Mouse (Mus musculus): Measurements from ENCODE around the gene Tmem178. TPM values are rescaled to one million over a fixed set of nuclear protein-coding genes. Genes with fewer than 3 reads are reported as not detected.

Tmem178 gene
- total and polyA plus RNA-seq, 3 experiments, result not detected

DNA sequence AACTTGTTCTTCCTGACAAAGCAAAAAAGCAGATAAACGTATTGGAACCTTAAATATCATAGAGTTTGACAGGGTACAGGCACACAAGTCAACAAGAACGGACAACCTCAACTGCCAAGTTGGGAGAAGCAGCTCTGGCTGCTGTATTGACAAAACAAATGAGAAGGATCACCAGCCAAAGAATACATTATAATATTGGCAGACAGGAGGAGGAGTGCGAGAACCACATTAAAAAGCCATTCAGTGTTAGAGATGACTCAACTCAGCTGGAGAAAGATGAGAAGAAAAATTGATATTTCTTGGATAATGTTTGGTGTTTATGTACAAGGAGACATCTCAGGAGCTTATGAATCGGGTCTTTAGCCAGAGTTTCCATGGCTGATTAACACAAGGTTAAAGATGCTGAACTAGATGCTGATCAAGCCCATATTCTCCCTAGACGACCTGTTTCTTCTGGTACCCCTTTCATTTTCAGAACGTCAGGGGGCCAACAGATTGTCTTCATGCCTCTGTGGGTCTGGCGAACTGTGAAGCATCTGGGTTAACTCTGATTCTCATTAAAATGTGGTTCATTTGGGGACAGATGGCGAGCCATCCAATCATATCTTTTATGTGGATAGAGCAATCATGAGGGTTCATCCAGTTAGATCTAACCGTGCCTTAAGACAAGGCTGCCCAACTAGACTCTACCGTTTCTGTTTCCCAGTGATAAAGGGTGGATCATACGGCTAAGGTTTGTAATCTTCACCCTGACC lies 41.1 kb upstream of the Tmem178 start:
- Histone ChIP-seq H3K4me1 (ENCODE audit: insufficient read depth, low read depth, low read length) (no peaks in the 10 kb centered on the region), H3K36me3 (replicated peaks) (no peaks in the 10 kb centered on the region), H3K9me3 (replicated peaks) (0 out of 2 replicates have a peak, but pooled peaks cover 3% of the 10 kb centered on the region), H3K27me3 (ENCODE audit: insufficient read depth, low read length) (no peaks in the 10 kb centered on the region), H3K4me3 (ENCODE audit: low read depth, low read length) (no peak overlapping the region)
- ATAC-seq (ENCODE audit: extremely low read depth, insufficient number of reproducible peaks, low FRiP score, poor library complexity, severe bottlenecking) (no peak), DNase-seq (ENCODE audit: low spot score) (no peak)
- TF ChIP-seq GATA2 (IDR thresholded peaks at IDR 0.05; ENCODE audit: borderline replicate concordance, low read depth, low read length) (no peak), POLR2AphosphoS5 (IDR thresholded peaks at IDR 0.05; ENCODE audit: insufficient replicate concordance, low read depth, low read length) (no peak), CTCF (IDR thresholded peaks at IDR 0.05; ENCODE audit: low read depth, low read length) (no peak), GATA1 (IDR thresholded peaks at IDR 0.05; ENCODE audit: borderline replicate concordance, low read length) (no peak), TAL1 (conservative IDR thresholded peaks at IDR 0.05; ENCODE audit: low read depth, low read length) (no peak)

DNA sequence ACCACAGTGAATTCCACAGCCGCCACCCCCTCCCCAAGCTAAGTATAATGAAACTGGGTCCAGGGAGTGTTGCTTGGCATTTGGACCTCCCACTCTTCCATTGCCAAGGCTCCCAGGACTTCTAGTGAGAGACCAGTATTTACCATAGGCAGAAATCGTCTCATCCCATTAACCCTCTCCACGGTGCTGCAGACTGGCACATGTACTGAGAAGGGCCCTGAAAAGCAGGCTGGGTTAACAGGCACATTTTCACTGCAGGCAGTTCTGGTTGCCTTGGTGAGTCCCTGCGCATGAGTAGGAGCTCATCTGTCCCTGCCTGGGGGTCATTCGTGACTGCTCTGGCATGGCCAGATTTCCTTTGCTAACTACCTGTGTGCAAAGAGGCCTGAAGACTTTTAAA lies 40.4 kb upstream of the Tmem178 start:
- ATAC-seq (ENCODE audit: extremely low read depth, insufficient number of reproducible peaks, low FRiP score, poor library complexity, severe bottlenecking) (no peak), DNase-seq (ENCODE audit: low spot score) (no peak)
- Histone ChIP-seq H3K4me1 (ENCODE audit: insufficient read depth, low read depth, low read length) (no peaks in the 10 kb centered on the region), H3K9me3 (replicated peaks) (0 out of 2 replicates have a peak, but pooled peaks cover 4% of the 10 kb centered on the region), H3K27me3 (ENCODE audit: insufficient read depth, low read length) (no peaks in the 10 kb centered on the region), H3K36me3 (replicated peaks) (no peaks in the 10 kb centered on the region), H3K4me3 (ENCODE audit: low read depth, low read length) (no peak overlapping the region)
- TF ChIP-seq GATA1 (IDR thresholded peaks at IDR 0.05; ENCODE audit: borderline replicate concordance, low read length) (no peak), GATA2 (IDR thresholded peaks at IDR 0.05; ENCODE audit: borderline replicate concordance, low read depth, low read length) (no peak), CTCF (IDR thresholded peaks at IDR 0.05; ENCODE audit: low read depth, low read length) (no peak), POLR2AphosphoS5 (IDR thresholded peaks at IDR 0.05; ENCODE audit: insufficient replicate concordance, low read depth, low read length) (no peak), TAL1 (conservative IDR thresholded peaks at IDR 0.05; ENCODE audit: low read depth, low read length) (no peak)

DNA sequence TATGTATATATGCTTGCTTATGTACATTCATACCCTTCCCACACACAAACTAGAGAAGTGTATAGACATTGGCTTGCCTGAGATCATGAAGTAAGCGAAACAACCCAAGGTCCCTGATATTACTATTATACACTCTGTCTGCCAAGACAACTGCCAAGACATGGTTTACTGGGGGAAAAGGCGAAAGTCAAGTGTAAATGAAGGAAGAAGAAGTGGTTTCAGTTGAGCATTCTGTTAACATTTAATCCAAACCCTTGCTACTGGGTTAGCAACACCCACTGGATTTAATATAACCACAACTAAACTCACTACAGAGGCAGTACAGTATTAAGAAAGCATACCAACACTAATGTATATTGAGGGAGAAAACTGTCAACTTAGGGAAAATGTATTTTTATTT lies 28.8 kb upstream of the Tmem178 start:
- no peaks in the 10 kb centered on the region for H3K27me3 ChIP-seq (ENCODE audit: insufficient read depth, low read length)
- no peaks in the 10 kb centered on the region for H3K4me1 ChIP-seq (ENCODE audit: insufficient read depth, low read depth, low read length)
- no peak for TF ChIP-seq GATA2 (IDR thresholded peaks at IDR 0.05; ENCODE audit: borderline replicate concordance, low read depth, low read length)
- no peak for TF ChIP-seq GATA1 (IDR thresholded peaks at IDR 0.05; ENCODE audit: borderline replicate concordance, low read length)
- no peak for TF ChIP-seq POLR2AphosphoS5 (IDR thresholded peaks at IDR 0.05; ENCODE audit: insufficient replicate concordance, low read depth, low read length)
- no peak for TF ChIP-seq CTCF (IDR thresholded peaks at IDR 0.05; ENCODE audit: low read depth, low read length)
- no peak for TF ChIP-seq TAL1 (conservative IDR thresholded peaks at IDR 0.05; ENCODE audit: low read depth, low read length)
- DNase-seq (ENCODE audit: low spot score), result no peak
- H3K9me3 ChIP-seq (replicated peaks), result no peaks in the 10 kb centered on the region
- no peaks in the 10 kb centered on the region for H3K36me3 ChIP-seq (replicated peaks)
- no peak for ATAC-seq (ENCODE audit: extremely low read depth, insufficient number of reproducible peaks, low FRiP score, poor library complexity, severe bottlenecking)
- no peak overlapping the region for H3K4me3 ChIP-seq (ENCODE audit: low read depth, low read length)

DNA sequence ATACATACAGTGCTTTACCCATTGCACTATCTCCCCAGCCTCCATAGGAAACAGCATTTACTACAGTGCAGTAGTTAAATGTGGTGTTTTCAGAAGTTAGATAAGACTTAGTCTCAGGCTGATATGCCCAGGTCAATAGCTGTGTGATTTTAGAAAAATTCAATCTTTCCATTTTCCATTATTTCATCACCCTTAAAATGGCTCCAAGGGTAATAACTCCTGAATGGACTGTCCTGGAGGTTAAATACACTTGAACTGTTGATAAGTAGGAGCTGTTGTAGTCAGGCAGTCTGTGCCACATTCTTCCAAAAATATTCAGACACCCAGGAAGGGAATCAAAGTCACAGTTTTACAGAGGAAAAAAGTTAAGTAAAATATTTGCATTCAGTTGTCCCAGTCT lies 25.2 kb upstream of the Tmem178 start:
- no peaks in the 10 kb centered on the region for H3K9me3 ChIP-seq (replicated peaks)
- H3K27me3 ChIP-seq (ENCODE audit: insufficient read depth, low read length), result no peaks in the 10 kb centered on the region
- ATAC-seq (ENCODE audit: extremely low read depth, insufficient number of reproducible peaks, low FRiP score, poor library complexity, severe bottlenecking), result no peak
- no peak for DNase-seq (ENCODE audit: low spot score)
- TF ChIP-seq POLR2AphosphoS5 (IDR thresholded peaks at IDR 0.05; ENCODE audit: insufficient replicate concordance, low read depth, low read length), result no peak
- H3K4me3 ChIP-seq (ENCODE audit: low read depth, low read length), result no peak overlapping the region
- no peaks in the 10 kb centered on the region for H3K36me3 ChIP-seq (replicated peaks)
- no peaks in the 10 kb centered on the region for H3K4me1 ChIP-seq (ENCODE audit: insufficient read depth, low read depth, low read length)

DNA sequence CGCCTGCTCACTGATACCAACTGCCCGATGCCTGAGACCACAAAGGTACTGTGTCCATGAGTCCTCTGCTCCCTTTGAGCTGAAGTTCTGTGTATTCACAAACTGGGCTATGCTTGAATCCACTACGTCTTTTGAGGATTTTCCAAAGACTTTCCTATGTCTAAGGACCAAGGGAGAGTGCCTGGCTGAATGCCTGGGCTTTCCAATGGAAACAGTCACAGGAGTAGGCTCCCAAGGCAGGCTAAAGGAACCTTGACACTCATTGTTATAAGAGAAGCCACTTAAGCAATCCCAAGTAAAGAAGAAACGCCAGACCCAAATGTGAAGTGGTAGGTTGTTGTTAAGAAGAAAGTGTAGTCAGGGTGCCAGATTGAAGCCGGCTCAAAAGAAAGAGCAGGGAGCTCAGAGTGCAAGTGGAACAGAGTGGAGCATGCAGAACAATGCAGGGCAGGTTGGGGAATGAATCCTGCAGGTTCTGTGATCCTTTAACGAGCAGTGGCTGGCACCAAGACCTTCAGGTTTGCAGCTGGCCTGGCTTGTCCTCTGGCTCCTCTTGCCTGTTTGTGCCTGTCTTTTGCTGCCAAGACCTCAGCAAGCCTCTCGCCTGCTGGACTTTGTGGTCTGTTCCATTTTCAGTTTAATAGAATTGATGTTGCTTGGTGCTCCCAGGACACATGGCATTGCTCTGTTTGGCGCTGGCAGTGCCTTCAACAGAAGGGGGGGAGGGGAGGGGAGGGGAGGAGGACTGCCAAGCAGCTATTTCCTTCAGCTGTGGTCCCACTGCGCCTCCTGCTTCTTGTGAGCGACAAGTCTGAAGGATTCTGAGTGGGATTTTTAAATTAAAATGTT lies 22.9 kb upstream of the Tmem178 start:
- Histone ChIP-seq H3K4me3 (ENCODE audit: low read depth, low read length) (no peak overlapping the region), H3K9me3 (replicated peaks) (no peaks in the 10 kb centered on the region), H3K27me3 (ENCODE audit: insufficient read depth, low read length) (no peaks in the 10 kb centered on the region), H3K36me3 (replicated peaks) (no peaks in the 10 kb centered on the region), H3K4me1 (ENCODE audit: insufficient read depth, low read depth, low read length) (no peaks in the 10 kb centered on the region)
- DNase-seq (ENCODE audit: low spot score), result no peak
- no peak for ATAC-seq (ENCODE audit: extremely low read depth, insufficient number of reproducible peaks, low FRiP score, poor library complexity, severe bottlenecking)
- TF ChIP-seq TAL1 (conservative IDR thresholded peaks at IDR 0.05; ENCODE audit: low read depth, low read length) (no peak), GATA1 (IDR thresholded peaks at IDR 0.05; ENCODE audit: borderline replicate concordance, low read length) (no peak), GATA2 (IDR thresholded peaks at IDR 0.05; ENCODE audit: borderline replicate concordance, low read depth, low read length) (no peak), POLR2AphosphoS5 (IDR thresholded peaks at IDR 0.05; ENCODE audit: insufficient replicate concordance, low read depth, low read length) (no peak), CTCF (IDR thresholded peaks at IDR 0.05; ENCODE audit: low read depth, low read length) (no peak)

DNA sequence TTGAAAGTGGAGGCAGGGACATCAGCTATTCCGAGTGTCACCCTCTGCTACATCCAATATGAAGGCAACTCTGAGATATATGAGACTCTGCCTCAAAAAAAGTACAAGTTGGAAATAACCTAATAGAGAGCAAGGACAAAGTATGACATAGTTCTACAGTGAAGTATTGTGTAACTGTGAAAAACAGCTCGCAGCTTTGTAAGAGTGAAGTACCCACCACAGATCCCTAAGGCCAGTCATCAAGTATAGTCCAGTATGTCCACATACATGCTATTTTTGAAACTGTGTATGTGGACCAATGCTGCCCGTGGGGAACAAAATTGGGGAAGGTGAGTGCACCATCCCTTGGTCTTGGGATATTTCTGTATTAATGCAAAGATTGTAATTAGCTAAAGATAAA lies 18.9 kb upstream of the Tmem178 start:
- no peak for ATAC-seq (ENCODE audit: extremely low read depth, insufficient number of reproducible peaks, low FRiP score, poor library complexity, severe bottlenecking)

More for the DNA sequence above, 18.9 kb upstream of the Tmem178 start:
- H3K4me1 ChIP-seq (ENCODE audit: insufficient read depth, low read depth, low read length), result no peaks in the 10 kb centered on the region
- no peaks in the 10 kb centered on the region for H3K36me3 ChIP-seq (replicated peaks)
- no peaks in the 10 kb centered on the region for H3K9me3 ChIP-seq (replicated peaks)
- no peak overlapping the region for H3K4me3 ChIP-seq (ENCODE audit: low read depth, low read length)
- no peaks in the 10 kb centered on the region for H3K27me3 ChIP-seq (ENCODE audit: insufficient read depth, low read length)
- no peak for DNase-seq (ENCODE audit: low spot score)
- TF ChIP-seq POLR2AphosphoS5 (IDR thresholded peaks at IDR 0.05; ENCODE audit: insufficient replicate concordance, low read depth, low read length), result no peak
- TF ChIP-seq TAL1 (conservative IDR thresholded peaks at IDR 0.05; ENCODE audit: low read depth, low read length), result no peak
- TF ChIP-seq CTCF (IDR thresholded peaks at IDR 0.05; ENCODE audit: low read depth, low read length), result no peak
- TF ChIP-seq GATA2 (IDR thresholded peaks at IDR 0.05; ENCODE audit: borderline replicate concordance, low read depth, low read length), result no peak
- no peak for TF ChIP-seq GATA1 (IDR thresholded peaks at IDR 0.05; ENCODE audit: borderline replicate concordance, low read length)
